Mouse (Mus musculus) adipocyte (in vitro differentiated cells): ENCODE measurements around the gene Dnajc13.
A peak's percentile ranks its signal among the peaks of the same experiment; 100 is the strongest.

Experiments
- DNase-seq: peaks from one replicate; pipeline ENCODE4 v3.0.0-alpha.2; 2016; ENCODE audit warnings: low spot score

Gene Dnajc13

DNA sequence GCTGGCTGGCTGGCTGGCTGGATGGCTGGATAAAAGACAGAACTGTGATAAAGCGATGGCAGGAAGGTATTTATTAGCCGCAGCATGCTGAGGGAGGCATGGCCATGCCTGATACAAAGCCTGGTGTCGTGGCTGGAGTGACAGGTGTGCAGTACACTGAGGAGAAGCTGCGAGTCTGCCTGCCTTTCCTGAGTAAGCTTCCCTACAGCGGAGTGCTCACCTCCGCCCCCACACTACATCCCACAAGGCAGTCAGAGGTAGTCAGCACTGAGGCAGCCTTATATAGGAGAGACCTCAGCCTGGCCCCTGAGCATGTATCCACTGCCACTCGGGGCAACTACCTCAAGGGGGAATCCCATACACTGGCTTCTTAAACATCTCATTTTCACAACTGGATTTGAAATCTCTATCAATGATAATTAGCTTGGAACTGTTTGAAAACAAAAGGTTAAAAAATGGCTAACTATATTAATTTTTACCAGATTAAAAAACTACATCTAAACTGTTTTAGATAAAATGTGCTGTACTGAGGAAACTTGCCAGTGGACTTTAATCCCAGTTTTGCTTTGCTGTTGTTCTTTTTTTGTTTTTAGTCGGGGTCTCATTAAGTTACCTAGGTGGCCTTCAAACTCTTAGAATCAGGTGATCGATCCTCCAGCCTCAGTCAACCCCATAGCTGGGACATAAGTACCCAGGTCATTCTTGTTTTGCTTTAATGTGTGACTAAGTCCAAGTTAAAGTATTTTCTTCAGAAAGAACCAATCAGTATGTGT is 8.1 kb downstream of the Dnajc13 start:
- no peak for DNase-seq

DNA sequence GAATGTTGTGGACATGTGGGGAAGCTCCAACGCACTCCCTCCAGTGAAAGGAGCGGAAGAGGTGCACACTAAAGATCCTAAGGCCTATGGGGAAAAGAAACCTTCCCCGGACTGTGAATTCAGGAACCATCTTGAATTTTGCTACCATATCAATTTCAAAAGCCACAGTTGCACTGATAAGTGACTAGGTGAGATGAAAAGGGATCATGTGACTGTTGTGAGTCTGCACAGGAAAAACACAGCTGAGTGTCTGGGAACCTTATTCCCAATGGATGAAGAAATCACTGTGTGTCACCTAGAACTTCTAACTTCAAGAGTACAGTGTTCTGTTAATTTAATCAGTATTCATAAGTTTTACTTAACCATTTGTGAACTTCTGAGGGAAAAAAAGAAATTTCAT is 10.1 kb downstream of the Dnajc13 start:
- DNase-seq: no peak

DNA sequence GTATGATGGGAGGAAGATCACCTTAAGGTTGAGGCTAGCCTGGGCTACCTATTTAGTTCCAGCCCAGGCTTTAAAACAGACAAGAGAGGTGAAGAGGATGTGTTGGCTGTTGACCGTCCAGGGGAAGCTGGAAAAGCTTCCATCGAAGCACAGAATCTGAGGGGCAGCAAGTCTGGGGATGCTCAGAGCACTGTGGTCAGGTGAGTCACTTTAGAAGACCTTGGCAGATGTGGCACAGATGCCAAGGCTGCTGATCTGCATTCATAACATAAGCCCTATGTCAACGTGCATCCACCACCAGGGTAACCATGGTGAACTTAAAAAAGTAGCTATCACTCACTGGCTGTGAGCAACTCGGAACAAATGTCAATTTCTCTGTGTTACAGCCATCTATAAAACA is 11.0 kb downstream of the Dnajc13 start:
- no peak for DNase-seq

DNA sequence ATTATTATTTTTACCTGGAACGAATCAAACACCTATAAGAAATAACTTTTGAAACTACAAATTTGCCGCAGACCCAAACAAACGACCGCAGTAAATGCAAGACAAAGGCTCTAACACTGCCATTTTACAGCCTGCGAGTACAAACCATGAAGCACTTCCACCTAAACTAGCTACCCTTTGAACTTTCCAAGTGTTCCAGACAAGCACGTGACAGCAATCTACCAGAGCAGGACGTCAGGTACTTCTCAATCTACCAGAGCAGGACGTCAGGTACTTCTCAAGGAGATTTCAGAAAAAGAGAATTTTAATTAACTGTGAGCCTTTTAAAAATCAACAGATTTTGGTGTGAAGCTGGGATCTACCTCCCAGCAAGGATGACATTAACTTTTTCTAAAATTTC is 11.6 kb downstream of the Dnajc13 start:
- DNase-seq: no peak

DNA sequence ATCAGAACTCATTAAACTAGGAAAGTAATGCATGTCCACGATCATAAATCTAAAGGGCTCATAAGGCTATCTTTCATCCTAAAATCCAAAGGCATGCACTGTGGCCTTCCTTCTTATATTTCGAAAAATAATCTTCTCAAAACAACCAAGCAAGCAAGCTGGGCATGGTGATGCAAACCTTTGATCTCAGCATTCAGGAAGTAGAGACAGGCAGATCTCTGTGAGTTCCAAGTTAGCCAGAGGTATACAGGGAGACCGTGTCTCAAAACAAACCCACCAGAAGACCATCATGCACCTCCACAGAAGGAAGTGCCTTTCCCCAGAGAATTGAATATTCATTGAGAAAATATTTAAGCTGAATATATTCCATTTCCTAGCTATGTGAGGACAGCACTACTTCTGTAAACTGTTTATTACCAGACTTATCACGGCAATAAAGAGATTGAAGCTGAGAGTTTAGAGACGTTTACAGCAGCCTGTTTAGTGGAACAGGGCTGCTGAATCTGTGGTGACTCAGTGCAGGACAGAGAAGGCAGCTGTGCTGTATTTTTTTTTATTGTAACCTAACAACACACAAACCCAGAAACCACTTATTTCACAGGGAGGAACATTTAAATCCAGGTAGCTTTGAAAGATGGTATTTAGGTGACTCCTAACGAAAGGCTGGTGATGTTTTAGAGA is 15.3 kb downstream of the Dnajc13 start:
- no peak for DNase-seq

DNA sequence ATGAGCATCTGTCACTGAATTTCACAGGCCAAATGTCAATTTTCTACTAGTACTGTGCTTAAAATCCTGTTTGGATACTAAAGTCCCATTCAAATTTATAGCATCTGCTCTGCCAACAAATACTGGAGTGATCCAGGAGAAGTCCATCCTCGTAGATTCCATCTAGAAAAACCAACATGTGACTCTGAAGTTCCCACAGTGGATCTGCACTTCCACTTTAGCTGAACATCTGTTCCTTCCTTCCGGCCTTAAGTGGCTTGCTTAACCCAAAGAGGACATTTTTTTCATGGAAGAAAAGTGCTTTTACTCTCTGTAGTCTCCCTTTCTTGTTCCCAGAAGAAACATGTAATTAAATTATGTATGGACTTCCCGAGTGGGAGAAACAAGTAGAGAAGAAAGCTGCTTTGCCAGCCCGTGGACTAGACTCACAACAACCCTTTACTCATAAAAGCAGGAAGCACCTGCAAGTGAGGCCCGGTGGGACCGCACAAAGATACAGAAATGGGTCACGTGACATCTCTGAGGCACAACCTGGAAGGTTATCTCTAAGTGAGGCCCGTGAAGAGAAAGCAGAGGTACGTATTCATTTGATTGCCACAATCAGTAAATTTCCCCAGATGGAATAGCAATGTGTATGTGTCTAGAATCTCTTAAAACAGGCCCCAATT is 18.8 kb downstream of the Dnajc13 start:
- DNase-seq: no peak

DNA sequence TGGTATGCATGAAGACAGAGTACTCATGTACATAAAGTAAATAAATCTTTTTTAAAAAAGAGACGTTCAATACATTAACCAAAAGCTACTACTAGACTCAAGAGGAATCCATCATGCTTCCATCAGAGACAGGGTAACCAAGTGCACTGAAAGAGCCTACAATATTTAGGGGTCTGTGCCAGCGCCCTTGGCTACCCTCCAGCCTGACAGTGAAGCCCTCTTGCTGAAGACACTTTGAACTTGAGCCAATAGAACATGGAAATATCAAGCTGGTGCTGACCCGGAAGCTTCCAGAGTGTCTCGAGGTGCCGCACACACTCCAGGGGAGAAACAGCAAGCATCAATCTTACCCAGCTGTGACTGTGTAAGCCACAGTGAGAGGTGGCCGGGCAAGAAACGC is 22.6 kb downstream of the Dnajc13 start:
- no peak for DNase-seq

DNA sequence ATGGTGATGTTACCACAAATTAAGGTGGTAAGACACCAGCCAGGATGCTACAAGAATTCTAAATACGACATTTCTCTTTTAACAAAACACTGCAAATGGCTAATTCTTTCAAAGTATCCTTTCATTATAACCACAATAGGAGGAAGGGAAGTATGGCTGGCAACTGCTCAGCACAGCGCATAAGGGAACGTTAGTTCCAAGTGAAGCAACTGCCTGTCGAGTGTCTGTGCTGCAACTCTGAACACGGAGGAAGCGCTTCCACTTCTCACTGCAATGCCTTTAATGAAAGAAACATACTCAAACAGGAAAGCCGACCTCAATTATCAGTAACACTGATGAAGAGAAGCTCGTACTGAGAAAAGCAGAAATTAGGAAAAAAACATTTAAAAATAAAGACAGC is 23.7 kb downstream of the Dnajc13 start:
- DNase-seq: no peak

DNA sequence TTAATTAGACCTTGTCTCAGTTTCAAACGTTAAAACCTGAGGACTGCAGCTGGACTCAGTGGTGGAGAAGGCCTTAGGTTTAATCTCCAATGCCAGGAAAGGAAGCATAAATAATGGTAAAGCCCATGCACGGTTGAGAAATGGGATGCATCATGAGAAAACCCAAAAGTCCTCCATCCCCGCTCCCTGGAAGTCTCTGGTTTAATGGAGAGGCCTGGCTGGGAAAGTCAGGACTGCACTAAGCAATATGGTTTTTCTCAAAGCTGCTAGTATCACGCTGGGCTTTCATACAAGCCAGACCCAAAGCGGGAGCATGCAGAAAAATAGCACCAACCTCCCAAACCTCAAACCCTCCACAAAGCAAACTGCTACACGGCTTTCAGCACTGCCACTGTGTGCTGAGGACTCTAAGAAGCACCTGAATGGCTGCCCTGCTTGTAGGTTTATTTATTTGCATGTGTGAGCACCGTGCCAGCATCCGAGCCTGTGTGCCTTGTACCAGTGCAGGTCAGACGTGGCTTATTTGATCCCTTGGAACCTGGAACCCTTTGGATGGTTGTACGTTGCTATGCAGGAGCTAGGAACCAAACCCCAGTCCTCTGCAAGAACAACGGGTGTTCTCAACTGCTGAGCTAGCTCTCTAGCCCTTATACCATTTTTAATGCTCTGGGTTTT is 26.3 kb downstream of the Dnajc13 start:
- no peak for DNase-seq

DNA sequence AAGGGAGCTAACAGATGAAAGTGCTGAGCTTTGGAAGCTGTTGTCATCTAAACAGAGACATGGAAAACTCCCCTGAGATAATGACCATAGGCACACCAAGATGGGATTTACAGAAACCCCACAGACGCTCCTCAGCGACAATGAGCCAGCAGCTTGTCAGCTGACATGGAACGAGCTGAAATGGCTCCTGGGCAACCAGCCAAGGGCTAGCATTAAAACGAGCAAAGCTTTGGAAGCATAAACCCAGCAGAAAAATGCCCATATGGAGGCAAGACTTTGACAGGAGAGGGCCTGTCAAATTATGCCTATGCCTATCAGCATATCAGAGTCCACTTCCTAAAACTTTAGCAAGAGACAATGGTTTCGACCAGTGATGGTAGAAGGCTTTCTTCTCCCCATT is 27.0 kb downstream of the Dnajc13 start:
- peak; percentile 59 for DNase-seq

DNA sequence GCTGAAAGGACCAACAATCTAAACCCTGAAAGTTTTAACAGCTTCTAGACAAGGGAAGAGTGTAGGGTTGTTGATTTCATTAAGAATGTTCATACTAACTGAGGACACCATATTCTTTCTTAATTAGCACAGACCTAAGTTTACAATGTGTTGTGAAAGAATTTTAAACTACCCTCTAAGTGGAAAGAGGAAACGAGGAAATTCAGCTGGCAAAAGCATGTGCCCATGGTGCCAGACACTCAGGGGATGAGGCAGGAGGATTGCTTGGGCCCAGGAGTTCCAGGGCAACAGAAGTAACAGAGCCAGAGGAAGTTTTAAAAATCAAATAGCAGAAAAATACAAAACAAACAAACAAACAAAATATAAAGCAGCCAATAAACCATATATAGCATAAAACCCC is 28.9 kb downstream of the Dnajc13 start:
- no peak for DNase-seq

DNA sequence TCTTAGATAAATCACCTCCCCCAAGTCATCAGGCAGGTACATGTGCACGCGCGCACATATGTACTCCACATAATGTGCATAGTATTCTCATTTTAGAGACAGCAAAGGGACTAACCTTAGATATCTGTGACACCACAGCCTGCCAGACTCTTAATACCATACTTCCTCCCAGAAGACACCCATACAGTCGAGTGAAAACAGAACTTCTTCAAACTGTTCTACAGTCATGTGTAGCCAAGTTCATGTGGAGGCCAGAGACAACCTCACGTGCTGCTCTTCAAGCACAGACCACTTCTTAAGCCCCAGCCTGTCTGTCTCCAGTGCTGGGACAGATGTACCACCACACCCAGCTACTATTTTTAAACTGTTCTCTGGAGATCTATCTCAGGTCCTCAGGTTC is 29.7 kb downstream of the Dnajc13 start:
- no peak for DNase-seq

DNA sequence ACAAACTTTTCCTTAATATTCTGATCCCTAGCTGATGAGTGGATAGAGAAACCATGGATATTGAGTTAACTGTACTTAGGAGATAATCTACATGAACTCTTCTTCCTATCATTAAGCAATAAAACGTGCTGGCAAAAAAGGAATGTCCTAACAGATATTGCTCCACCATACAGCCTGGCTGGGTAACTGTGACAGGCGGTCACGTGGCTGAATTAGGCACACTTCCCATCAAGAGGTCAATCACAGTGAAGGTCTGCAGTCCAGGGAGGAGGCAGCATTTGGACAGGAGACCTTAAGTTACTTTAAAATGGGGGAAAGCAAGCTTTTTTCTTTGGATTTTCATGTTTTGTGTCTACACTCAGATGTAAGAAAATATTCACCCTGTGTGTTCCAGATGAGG is 30.7 kb downstream of the Dnajc13 start:
- peak; percentile 68 for DNase-seq

DNA sequence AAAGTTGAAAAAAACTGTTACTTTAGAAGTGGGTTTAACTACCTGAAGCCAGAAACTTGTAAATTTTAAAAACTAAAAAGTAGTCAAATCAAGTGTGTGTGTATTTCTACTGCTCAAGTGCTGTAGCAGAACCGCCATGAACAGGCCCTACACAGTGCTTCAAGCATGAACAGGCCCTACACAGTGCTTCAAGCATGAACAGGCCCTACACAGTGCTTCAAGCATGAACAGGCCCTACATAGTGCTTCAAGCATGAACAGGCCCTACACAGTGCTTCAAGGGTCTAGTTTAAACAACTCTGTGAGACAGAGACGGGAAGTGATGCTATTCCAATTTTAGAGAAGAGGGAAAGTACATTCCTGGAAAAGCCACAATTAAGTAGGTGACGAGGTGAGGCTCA is 51.3 kb downstream of the Dnajc13 start:
- DNase-seq: no peak

DNA sequence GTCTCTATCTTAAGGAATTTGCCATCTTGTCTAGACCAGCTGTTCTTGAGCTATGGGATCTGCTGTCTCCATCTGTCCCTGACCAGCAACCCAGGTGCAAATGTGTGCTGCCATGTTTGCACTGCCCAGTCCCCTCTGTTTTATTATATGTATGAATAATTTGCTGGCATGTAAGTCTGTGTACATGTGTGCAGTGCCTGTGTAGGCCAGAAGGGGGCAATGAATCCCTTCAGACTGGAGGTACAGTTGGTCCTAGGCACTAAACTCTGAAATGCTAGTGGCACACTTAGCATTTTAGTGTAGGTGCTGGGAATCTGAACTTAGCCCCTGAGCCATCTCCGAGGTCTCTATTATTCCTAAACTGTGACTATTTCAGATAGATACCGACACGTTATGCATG is 58.9 kb downstream of the Dnajc13 start:
- peak; percentile 36 for DNase-seq

DNA sequence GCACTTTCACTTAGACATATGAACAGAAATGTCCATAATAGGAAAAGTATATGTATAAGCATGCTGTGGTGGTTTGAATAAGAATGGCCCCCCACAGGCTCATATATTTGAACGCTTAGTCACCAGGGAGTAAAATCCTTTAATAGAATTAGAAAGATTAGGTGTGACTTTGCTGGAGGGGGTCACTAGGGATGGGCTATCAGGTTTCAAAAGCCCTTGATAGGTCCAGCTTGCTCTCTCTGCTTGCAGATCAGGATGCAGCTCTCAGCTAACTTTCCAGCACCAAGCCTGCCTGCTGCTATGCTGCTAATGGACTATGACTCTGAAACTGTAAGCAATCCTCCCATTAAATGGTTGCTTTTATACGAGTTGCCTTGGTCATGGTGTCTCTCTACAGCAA is 68.2 kb downstream of the Dnajc13 start:
- no peak for DNase-seq

DNA sequence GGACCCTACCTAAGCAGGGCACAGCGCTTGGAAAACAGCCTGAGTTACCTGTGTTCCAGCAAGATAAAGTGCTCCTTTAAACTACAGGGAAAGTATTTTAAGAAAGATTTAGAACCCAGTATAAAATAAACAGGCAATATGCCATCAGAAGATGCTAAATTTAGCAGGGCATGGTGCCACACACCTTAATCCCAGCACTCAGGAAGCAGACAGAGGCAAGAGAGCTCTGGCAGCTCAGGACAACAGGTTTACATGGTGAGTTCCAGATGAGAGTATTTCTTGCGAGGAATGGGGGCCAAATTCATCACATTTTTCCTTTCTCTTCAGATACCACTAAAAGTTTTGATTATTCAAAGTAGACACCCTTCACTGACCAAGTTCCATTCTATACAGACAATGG is 68.8 kb downstream of the Dnajc13 start:
- no peak for DNase-seq

DNA sequence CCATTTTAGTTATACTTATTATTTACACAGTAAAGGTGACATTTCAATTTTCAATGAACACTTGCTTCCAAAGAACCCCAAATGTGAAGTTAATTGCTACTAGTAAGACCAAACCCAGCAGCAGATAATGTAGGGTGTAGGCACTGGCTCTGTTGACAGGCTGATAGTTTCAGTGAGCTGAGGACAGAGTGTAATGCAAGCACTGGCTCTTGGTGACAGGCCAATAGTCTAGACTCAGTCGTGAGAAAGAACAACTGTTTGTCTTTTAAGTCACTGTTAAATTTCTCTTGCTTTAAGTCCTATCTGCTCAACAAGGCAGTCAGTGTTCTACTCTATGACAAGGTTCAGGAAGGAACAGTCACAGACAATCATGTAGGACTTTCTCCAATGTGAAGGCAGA is 69.4 kb downstream of the Dnajc13 start:
- DNase-seq: peak; percentile 65

DNA sequence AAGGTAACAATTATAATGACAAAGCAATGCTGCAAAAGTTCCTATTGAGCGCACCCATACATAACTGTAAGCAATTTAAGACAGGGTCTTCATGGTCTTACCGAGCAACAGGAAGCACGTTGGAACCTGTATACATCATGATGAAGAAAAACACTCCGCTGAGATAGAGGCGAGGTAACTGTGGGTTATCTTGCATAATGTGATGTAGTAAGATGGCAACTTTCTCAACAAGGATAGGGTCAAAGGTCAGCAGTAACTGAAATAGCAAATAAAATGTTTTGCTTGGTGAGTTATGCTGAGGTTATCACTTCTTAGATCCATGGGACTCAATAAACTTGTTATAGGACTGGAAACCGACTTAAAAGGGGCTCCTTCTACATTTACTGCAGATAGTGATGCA is 70.2 kb downstream of the Dnajc13 start:
- peak; percentile 52 for DNase-seq

DNA sequence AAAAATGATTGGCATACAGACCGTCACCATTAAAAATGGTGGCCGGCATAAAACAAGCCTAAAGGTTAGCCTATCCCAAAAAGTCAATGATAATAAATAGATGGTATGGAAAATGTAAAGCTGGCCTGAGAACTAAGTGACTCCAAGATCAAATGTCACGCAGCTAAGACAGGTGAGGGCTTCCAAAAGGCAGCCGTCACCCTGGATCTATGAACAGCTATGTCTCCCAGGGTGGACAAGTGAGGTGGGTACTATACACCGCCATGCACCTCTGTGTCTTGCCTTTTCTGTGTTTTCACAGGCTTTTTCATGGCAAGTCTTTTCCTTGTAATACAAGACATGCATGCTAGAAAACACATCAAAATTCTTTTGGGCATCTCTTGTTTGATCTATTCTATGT is 73.1 kb downstream of the Dnajc13 start:
- no peak for DNase-seq

DNA sequence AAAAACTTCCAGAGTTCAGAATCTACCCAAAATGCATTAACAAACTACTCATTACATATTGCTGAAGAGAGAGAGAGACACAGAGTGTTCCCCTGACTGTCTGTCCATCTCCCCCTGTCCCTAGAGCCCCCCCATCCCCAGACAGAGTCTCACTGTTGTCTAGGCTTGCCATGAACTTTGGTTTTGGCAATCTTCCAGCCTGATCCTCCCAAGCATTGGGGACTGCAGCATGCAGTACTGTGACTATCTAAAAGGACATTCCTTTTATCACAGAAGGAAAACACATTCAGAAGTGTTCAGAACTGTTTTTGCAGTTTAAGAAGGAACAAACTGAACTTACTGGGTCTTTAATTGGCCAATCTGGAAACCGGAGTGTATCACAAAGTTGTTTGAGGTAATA is 74.0 kb downstream of the Dnajc13 start:
- peak; percentile 3 for DNase-seq

DNA sequence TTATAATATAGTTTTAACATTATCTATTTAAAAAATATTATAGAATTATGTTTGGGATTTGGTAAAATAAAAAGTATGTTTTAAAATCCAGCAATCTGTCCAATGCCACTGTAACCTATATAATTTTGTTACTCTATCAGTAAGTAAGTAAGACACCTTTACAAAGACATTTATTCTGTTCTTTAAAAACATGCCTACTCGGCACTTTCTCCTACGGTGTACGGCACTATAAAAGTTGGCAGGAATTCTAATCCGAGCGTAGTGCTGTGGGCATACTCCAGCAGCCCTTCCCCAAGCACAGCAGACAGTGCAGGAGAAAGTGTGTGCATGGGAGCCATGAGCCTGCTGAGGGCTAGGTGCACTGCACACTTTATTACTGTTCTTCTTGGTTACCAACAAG is 75.7 kb downstream of the Dnajc13 start:
- DNase-seq: no peak

DNA sequence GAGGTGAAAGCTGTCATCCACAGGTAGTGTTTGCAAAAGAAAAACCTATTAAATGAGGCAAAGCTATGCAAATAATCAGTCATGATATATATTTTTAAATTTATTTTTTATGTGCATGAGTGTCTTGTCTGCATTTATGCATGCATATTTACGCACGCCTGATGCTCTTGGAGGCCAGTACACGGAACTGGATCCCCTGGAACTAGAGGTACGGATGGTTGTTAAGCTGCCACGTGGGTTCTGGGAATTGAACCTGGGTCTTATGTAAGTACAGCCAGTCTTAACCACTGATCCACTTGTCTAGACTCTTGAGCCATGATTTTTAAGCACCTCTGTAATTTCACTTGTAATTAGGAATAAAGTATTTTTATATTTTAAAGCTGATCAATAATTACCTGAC is 79.5 kb downstream of the Dnajc13 start:
- DNase-seq: no peak
